Mouse (Mus musculus) E14TG2a.4 (cell line): Measurements from ENCODE around the gene Trip12.

Experiments
- CTCF ChIP-seq: conservative IDR thresholded peaks from 2 replicates; pipeline ENCODE4 v1.5.1; 2014; ENCODE audit warnings: low read length
- NANOG ChIP-seq: IDR thresholded peaks from 2 replicates; pipeline ENCODE4 v1.6.1; 2014; ENCODE audit warnings: borderline replicate concordance, low read length, mixed read lengths
- POU5F1 ChIP-seq: IDR thresholded peaks from 2 replicates; pipeline ENCODE4 v1.6.1; 2014; ENCODE audit warnings: low read length, borderline replicate concordance

- no peak for TF ChIP-seq CTCF
- TF ChIP-seq NANOG: no peak
- TF ChIP-seq POU5F1: no peak
Measured at GRCm38 (mm10) chr1:84871131-84871530, 30.8 kb upstream of the Trip12 start.
